Mouse (Mus musculus): ENCODE data around the gene Amph.

DNA sequence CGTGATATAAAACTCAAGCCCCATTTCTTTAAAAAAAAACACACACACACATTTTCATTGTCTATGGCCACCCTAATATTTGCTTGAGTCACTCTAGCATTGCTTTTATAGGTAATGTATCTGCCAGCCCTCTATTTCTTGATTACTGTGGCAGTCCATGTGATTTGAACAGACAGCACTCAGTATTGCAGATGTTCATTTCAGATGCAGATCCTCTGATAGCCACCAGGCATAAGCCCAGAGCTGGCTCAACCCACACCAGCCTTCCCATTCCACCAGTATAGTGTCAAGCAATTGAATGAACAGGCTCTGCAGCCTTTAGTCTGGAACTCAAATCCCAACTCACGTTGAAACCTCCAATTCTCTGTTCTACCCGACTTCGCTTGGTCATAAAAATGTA lies 246.8 kb downstream of the Amph start:
- TF ChIP-seq CTCF (conservative IDR thresholded peaks at IDR 0.05; ENCODE audit: insufficient read depth, insufficient read length, low read depth, low read length) (no peak), POLR2A (IDR thresholded peaks at IDR 0.05; ENCODE audit: low read depth, low read length) (no peak)
